Mouse (Mus musculus) 3134 (cell line): ENCODE measurements around the gene Atp8b2.
A peak's percentile ranks its signal among the peaks of the same experiment; 100 is the strongest.

Experiments used
- DNase-seq: peaks from one replicate; pipeline ENCODE4 v3.0.0-alpha.2; 2011; ENCODE audit warnings: low spot score; ENCODE audit not compliant: insufficient read length; ENCODE audit errors: extremely low read depth

Gene Atp8b2

GRCm38 (mm10) chr3:89963221-89963763 is at the start of gene Atp8b2:
Gene Atp8b2 (minus strand): TSS chr3:89963508.
- peak; percentile 76 for DNase-seq

- DNase-seq = no peak
These were observed 47.0 kb upstream of the Atp8b2 start for GRCm38 (mm10) chr3:90010291-90010690.

DNA sequence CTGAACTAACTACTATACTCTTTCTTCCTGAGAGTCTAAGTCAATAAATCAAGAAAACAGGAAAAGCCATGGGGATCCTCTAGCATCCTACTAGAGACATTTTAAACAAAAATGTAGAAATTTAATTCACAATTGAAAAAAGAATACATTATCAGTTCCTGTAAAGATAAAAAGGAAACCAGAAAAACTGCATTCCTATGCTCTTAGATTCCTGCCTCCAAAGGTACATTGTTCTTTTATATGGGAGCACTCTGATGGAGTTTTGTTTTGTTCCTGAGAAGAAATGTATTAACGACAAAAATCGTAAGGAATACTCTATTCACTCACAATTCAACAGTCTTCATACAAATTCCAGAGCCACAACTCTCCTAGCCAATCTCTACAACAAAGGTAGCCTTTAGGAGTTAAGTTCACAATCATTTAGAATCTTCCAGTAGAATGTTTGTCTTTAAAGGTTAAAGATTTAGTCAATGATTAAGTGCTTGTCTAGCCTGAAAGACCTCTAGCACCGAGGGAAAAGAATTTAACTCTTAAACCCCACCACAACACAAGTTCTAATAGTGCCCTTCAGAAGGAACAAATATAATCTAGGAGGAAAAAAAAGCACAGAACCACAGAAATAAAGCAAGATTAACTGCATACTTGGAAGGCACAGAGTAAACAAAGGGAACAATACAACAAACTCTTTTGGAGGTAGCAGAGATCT is 40.9 kb upstream of the Atp8b2 start:
- DNase-seq = no peak

DNA sequence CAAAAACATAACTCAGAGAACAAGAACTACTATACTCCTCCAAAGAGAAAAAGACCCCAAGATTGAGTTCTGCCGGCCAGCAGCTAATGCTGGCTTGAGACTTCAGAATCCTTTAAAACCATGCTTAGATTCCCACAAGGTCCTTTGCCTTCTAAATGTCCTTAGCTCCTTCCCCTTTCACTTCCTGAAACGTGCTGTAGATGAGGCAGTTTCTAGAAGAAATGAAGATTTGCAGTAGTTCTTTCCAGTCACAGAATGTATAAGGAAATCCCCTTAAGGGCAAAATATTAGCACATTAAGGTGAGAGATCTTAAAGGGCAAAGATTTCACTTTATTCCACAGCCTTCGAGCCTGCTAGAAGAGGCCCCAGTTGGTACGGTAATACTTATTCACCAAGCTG is 36.5 kb upstream of the Atp8b2 start:
- DNase-seq = no peak

GRCm38 (mm10) chr3:89999090-89999489 is 35.8 kb upstream of the Atp8b2 start:
- DNase-seq = no peak

- DNase-seq = peak; percentile 91
These were observed 35.3 kb upstream of the Atp8b2 start, which contains the start of gene Hax1 for GRCm38 (mm10) chr3:89998612-89999054. Gene Hax1 (minus strand): TSS chr3:89998780.

GRCm38 (mm10) chr3:89997791-89998495 is 34.6 kb upstream of the Atp8b2 start:
- no peak for DNase-seq

GRCm38 (mm10) chr3:89994807-89995515 is 31.7 kb upstream of the Atp8b2 start:
- no peak for DNase-seq

GRCm38 (mm10) chr3:89987822-89988221 is 24.5 kb upstream of the Atp8b2 start:
- no peak for DNase-seq

DNA sequence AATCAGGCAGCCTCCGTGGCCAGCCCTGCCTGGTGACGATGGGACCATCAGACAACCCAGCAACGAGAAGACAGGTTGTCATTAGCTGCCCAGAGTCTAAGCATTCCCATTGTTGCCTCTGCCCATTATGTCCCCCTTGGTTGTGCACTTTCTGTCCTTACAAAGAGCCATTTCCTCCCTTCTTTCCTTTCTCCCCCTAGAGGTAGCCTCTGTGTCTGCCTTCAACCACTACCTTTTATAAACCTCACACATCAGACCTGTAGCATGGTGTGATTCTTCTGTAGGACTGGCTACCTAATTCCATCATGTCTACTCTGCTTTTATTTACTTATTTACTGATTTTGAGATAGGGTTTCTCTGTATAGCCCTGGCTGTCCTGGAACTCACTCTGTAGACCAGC is 23.9 kb upstream of the Atp8b2 start:
- DNase-seq = no peak

GRCm38 (mm10) chr3:89982426-89982825 is 19.1 kb upstream of the Atp8b2 start:
- no peak for DNase-seq

DNA sequence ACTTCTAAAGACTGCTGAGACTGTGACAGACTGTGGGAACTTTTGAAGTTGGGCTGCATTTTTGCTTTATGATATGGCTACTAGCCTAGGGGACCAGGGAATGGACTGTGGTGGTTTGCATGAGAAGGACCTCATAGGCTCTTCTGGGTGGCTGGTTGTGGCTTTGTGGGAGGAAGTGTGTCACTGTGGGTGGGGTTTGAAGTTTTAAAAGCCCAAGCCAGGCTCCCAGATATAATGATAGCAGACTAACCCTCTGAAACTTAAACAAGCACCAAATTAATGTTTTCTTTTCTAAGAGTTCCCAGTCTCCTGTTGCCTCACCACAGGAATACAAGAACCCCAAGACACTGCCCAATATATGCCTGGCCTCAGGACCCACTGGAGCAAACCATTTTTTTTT is 13.6 kb upstream of the Atp8b2 start:
- no peak for DNase-seq

GRCm38 (mm10) chr3:89968509-89968908 is 5.2 kb upstream of the Atp8b2 start:
- no peak for DNase-seq

DNA sequence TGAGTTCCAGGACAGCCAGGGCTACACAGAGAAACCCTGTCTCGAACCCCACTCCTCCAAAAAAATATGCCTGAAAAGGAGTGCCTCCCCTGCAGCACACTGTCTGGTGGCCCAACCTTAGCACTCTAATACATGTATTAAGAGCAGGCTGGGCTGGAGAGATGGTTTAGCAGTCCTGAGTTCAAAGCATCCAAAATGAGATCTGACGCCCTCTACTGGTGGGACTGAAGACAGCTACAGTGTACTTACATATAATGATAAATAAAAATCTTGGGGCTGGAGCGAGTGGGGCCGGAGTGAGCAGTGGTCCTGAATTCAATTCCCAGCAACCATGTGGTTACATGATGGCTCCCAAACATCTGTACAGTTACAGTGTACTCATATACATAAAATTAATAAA is 3.6 kb upstream of the Atp8b2 start:
- DNase-seq = no peak

GRCm38 (mm10) chr3:89965972-89966371 is 2.7 kb upstream of the Atp8b2 start:
- DNase-seq = no peak

- no peak for DNase-seq
These were observed 2.2 kb upstream of the Atp8b2 start for GRCm38 (mm10) chr3:89965557-89965956.

- DNase-seq = peak; percentile 57
These were observed 825 bp upstream of the Atp8b2 start for GRCm38 (mm10) chr3:89963926-89964739.

DNA sequence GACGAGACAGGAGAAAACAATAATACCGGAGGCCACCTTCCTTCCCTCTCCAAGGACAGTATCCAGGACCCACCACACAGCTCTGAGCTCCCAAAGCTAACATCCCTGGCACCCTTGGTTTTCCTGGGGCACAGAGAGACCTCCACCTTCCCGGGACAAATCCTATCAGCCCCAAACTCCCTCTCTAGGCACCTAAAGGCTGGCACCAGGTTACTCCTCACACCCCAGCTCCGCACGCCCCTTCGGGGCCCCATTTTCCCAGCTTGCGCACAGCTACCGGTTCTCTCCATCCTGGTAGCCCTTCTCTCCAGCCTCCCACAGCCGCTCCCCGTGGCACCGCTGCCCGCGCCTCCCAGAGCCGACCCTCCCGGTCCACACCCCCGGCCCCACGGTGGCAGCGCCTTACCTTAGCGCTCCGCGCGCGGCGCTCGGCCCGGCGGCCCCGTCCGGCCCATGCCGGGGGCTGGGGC is 522 bp downstream of the Atp8b2 start:
- peak; percentile 55 for DNase-seq

DNA sequence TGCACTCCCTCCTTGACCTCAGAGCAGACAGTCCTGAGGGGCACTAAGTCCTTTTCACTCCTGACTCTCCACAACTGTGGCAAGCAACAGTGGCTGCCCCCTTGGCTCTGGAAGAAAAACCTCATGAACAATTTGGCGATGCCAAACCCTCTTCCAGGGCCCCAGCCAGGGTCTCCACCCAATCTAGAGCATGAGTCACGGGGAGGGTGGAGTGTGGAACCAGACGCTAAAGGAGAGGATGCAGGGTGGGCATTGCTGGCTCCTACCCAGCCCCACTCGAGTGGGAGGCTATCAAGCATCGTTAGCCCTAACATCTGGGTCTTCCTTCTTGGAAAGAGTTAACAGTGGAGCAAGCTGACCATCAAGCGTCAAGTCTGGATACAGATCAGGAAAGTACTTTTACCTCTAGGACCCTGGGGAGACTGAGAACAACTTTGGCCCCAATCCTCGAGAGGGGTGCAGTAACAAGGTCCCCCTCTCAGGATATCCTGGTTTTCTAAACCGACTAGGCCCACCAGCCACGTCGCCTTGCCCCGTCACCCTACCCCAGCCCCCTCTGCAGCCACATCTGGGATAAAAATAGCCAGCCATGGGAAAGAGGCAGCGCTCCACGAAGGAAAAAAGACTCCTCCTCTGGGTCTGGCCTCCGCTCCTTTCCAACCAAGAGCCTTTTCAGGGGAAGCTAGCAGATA is 1.1 kb downstream of the Atp8b2 start:
- DNase-seq = peak; percentile 68

DNA sequence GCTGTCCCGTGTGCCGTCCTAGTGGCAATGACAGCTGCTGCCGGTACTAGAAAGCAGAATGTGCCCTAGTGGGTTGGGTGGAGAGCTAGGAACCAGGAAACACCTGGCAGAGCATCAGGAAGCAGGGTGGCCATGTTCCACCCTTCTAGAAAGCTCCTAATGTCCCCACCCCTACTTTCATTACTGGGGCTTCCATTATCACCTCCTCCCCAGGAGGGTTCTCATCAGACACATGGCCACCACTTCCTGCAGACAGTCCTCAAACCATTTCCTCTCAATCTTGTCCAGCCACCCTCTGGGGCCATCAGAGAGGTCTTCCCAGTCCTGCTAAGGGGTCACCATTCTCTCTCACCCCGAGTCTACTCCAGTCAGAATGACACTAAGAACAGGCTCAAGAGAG is 1.9 kb downstream of the Atp8b2 start:
- no peak for DNase-seq
